Mouse (Mus musculus): Measurements from ENCODE around the gene Kcnj15. TPM values are rescaled to one million over a fixed set of nuclear protein-coding genes. Genes with fewer than 3 reads are reported as not detected.

The Kcnj15 gene
- polyA plus RNA-seq (2012; rRNA removed): 27.5 and 34.3 TPM in 2 replicates

DNA sequence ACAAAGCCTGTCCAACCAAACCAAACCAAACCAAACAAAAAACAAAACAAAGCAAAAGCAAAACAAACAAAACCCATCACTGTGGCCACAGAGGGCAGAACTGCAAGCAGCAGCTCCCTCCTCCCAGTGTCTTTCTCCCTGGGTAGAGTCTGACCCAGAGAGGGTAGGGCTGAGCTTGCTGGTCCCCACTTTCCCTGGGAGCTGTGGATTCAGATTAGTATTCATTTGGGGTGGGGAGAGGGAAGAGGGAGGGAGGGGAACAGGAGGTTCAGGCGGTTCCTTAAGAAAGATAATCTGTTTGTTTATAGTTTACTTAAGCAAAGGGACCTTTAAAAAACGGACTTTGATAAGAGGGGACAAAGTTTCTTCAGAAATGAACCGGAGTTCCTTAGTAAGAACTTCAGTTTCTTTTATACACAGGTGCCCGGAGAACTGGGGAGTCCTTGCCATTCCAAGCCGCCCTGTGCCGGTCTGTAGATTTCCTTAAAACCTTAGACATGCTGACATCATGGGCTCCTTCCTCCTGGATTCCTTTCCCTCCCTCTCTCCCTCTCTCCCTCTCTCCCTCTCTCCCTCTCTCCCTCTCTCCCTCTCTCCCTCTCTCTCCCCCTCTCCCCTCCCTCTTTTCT is at the start of gene Kcnj15:
Gene Kcnj15, plus strand, starts transcription at position 293 of the 629 bp plus-strand sequence.
- WGBS: 13% methylated on average over 6 of the region's 6 CpGs
- peak; percentile 7 for DNase-seq
- peaks cover 4% of the 10 kb centered on the region for H3K4me1 ChIP-seq (ENCODE audit: control insufficient read depth, insufficient read depth, low read length)
- H3K4me3 ChIP-seq (replicated peaks; ENCODE audit: extremely low read depth, low read depth, low read length): peak within 1 kb of the TSS; percentile 35
- TF ChIP-seq CTCF (IDR thresholded peaks at IDR 0.05; ENCODE audit: insufficient read depth, low read length) (no peak), POLR2A (IDR thresholded peaks at IDR 0.05; ENCODE audit: borderline replicate concordance, extremely low read depth, low read depth, low read length) (no peak)

DNA sequence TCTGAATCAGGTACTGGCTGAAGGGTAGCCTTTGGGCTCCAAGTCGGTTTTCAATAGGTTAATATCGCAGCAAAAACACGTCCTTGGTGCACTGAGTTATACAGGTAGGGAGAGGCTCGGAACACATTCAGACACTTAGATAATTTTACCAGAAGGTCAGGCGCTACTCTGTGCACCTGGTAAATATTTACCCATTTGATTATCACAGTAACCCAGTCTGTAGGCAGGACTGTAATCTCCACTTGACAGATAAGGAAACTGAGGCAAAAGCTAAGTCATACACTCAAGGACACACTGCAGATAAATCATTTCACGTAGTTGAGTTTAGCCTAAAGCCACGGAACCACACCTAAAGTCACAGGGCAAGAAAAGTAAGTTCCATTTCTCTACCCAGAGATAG is 49.1 kb upstream of the Kcnj15 start:
- Histone ChIP-seq H3K4me1 (ENCODE audit: control insufficient read depth, insufficient read depth, low read length) (no peaks in the 10 kb centered on the region), H3K4me3 (replicated peaks; ENCODE audit: extremely low read depth, low read depth, low read length) (no peak overlapping the region)
- no peak for DNase-seq
- 68% methylated on average over 7 of the region's 7 CpGs for WGBS
- no peak for TF ChIP-seq CTCF (IDR thresholded peaks at IDR 0.05; ENCODE audit: insufficient read depth, low read length)
- TF ChIP-seq POLR2A (IDR thresholded peaks at IDR 0.05; ENCODE audit: borderline replicate concordance, extremely low read depth, low read depth, low read length): no peak

- Histone ChIP-seq H3K4me1 (ENCODE audit: control insufficient read depth, insufficient read depth, low read length) (no peaks in the 10 kb centered on the region), H3K4me3 (replicated peaks; ENCODE audit: extremely low read depth, low read depth, low read length) (no peak overlapping the region)
- peak; percentile 52 for TF ChIP-seq CTCF (IDR thresholded peaks at IDR 0.05; ENCODE audit: insufficient read depth, low read length)
- TF ChIP-seq POLR2A (IDR thresholded peaks at IDR 0.05; ENCODE audit: borderline replicate concordance, extremely low read depth, low read depth, low read length): no peak
- WGBS: 32% methylated on average over 1 of the region's 1 CpGs
- DNase-seq: peak; percentile 20
These were observed 48.3 kb upstream of the Kcnj15 start for GRCm38 (mm10) chr16:95209011-95209466.

- TF ChIP-seq CTCF (IDR thresholded peaks at IDR 0.05; ENCODE audit: insufficient read depth, low read length) (no peak), POLR2A (IDR thresholded peaks at IDR 0.05; ENCODE audit: borderline replicate concordance, extremely low read depth, low read depth, low read length) (no peak)
- Histone ChIP-seq H3K4me3 (replicated peaks; ENCODE audit: extremely low read depth, low read depth, low read length) (no peak overlapping the region), H3K4me1 (ENCODE audit: control insufficient read depth, insufficient read depth, low read length) (no peaks in the 10 kb centered on the region)
- WGBS: 64% methylated on average over 7 of the region's 7 CpGs
- DNase-seq: no peak
These were observed 42.8 kb upstream of the Kcnj15 start for GRCm38 (mm10) chr16:95214251-95215197.

DNA sequence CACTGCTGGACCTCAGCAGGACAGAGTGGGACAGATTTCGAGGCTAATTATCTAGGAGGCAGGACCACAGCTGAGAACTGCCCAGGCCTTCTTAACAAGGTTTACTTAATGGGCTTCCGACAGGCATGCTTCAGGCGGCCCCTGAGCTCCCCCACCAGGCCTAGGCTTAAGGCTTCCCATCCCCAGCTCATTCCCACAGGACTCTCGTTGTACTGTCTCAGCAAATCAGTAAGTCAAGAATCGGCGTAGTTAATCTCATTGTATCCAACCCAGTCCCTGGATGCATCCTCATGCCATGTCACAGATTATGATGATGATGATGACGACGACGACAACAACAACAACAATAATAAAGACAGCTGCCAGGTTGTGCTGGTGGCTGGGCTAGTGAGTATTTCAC is 41.6 kb upstream of the Kcnj15 start:
- TF ChIP-seq CTCF (IDR thresholded peaks at IDR 0.05; ENCODE audit: insufficient read depth, low read length) (no peak), POLR2A (IDR thresholded peaks at IDR 0.05; ENCODE audit: borderline replicate concordance, extremely low read depth, low read depth, low read length) (no peak)
- Histone ChIP-seq H3K4me3 (replicated peaks; ENCODE audit: extremely low read depth, low read depth, low read length) (no peak overlapping the region), H3K4me1 (ENCODE audit: control insufficient read depth, insufficient read depth, low read length) (no peaks in the 10 kb centered on the region)
- WGBS: 88% methylated on average over 9 of the region's 9 CpGs
- no peak for DNase-seq

DNA sequence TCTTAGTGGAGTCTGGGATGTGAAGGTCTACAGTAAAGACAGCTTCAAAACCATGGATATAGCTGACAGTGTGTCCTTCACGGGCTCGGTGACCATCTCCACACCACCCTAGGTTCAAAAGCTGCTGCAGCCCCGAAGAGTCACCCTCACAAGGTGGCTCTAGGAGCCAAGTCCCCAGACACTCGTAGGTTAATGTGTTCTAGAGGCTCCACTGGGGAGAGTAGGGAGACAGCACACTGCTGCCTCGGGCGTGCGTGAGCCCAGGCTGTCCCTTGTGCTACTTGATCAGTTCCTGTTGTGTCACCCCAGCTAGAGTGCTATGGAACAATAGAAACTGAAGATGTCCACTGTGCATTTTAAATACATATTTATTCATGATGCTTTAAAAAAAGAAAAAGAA is 41.0 kb upstream of the Kcnj15 start:
- no peak overlapping the region for H3K4me3 ChIP-seq (replicated peaks; ENCODE audit: extremely low read depth, low read depth, low read length)
- no peaks in the 10 kb centered on the region for H3K4me1 ChIP-seq (ENCODE audit: control insufficient read depth, insufficient read depth, low read length)
- WGBS: 91% methylated on average over 7 of the region's 7 CpGs
- DNase-seq: no peak
- TF ChIP-seq POLR2A (IDR thresholded peaks at IDR 0.05; ENCODE audit: borderline replicate concordance, extremely low read depth, low read depth, low read length) (no peak), CTCF (IDR thresholded peaks at IDR 0.05; ENCODE audit: insufficient read depth, low read length) (no peak)

GRCm38 (mm10) chr16:95216824-95217223 is 40.5 kb upstream of the Kcnj15 start:
- TF ChIP-seq POLR2A (IDR thresholded peaks at IDR 0.05; ENCODE audit: borderline replicate concordance, extremely low read depth, low read depth, low read length) (no peak), CTCF (IDR thresholded peaks at IDR 0.05; ENCODE audit: insufficient read depth, low read length) (no peak)
- Histone ChIP-seq H3K4me3 (replicated peaks; ENCODE audit: extremely low read depth, low read depth, low read length) (no peak overlapping the region), H3K4me1 (ENCODE audit: control insufficient read depth, insufficient read depth, low read length) (no peaks in the 10 kb centered on the region)
- DNase-seq: no peak
- 80% methylated on average over 5 of the region's 5 CpGs for WGBS

GRCm38 (mm10) chr16:95218783-95219182 is 38.6 kb upstream of the Kcnj15 start:
- 60% methylated on average over 5 of the region's 5 CpGs for WGBS
- Histone ChIP-seq H3K4me1 (ENCODE audit: control insufficient read depth, insufficient read depth, low read length) (peaks cover 3% of the 10 kb centered on the region; the same call in 1 of the 2 replicates), H3K4me3 (replicated peaks; ENCODE audit: extremely low read depth, low read depth, low read length) (no peak overlapping the region)
- no peak for TF ChIP-seq POLR2A (IDR thresholded peaks at IDR 0.05; ENCODE audit: borderline replicate concordance, extremely low read depth, low read depth, low read length)
- TF ChIP-seq CTCF (IDR thresholded peaks at IDR 0.05; ENCODE audit: insufficient read depth, low read length): no peak
- DNase-seq: no peak

DNA sequence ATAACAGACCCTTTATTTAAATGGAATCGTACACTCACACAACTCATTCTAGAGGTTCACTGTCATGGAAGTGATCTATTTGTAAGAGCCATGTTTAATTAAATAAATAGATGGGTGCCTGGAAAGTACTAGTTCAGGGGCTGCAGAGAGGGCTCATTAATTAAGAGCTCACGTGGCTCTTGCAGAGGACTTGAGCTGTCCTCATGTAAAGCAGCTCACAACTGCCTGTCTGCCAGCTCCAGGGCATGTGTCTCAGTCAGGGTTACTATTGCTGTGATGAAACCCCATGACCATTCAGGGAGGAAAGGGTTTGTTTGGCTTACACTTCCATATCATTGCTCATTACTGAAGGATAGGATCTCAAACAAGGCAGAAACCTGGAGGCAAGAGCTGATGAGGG is 37.9 kb upstream of the Kcnj15 start:
- DNase-seq: no peak
- Histone ChIP-seq H3K4me1 (ENCODE audit: control insufficient read depth, insufficient read depth, low read length) (peaks cover 4% of the 10 kb centered on the region; the same call in 1 of the 2 replicates), H3K4me3 (replicated peaks; ENCODE audit: extremely low read depth, low read depth, low read length) (no peak overlapping the region)
- TF ChIP-seq POLR2A (IDR thresholded peaks at IDR 0.05; ENCODE audit: borderline replicate concordance, extremely low read depth, low read depth, low read length) (no peak), CTCF (IDR thresholded peaks at IDR 0.05; ENCODE audit: insufficient read depth, low read length) (no peak)
- 67% methylated on average over 2 of the region's 2 CpGs for WGBS

Measured in lung, adult 2 months (tissue).